Mouse (Mus musculus) neutrophil, adult 59 days (primary cell): ENCODE measurements around the gene Lhfpl4. TPM values are rescaled to one million over a fixed set of nuclear protein-coding genes. Genes with fewer than 3 reads are reported as not detected.

Source experiments
- total RNA-seq, 2 experiments: library from RNA; stranded (reverse); gene quantifications; 1 replicate in 1 of 2; 2 replicates in 1 of 2; pipeline ENCODE4 v1.2.4; 2023

The Lhfpl4 gene
- 1 to 10 TPM in 1 of 2 experiments, not detected in 1; 1.3 TPM for total RNA-seq

DNA sequence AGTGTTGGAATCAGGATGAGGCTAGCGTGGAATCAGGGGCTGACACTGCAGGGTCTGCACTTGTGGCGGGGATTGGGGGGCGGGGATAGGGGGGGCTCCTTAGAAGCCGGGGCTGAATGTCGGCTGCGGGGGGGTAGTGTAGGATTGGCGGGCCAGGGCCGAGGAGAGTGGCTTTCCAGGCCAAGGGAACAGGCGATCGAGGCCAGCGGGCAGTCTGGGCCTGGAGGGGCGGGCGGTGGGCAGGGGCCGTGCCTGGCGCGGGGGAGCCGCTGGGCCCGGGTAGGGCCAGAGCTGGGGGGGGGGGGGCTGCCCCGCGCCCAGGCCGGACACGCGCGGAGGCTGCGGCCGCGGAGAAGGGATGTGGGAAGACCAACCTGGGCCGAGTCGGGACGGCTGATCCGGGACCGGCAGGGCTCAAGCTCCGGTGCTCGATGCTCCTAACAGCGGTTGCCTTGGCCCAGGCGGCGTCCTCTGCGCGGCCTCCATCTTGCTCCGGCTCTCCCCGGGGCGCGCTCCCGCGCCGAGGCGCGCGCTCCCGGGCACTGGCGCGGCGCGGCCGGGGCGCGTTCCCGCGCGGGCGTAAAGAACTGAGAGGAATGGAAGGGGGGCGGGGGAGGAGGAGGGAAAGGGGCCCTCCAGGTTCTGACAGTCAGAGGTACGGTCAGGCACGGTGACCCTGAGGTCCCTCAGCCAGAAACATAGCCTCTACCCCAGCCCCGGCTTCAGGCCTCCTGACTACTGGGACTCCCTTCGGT lies at the start of gene Lhfpl4:
Lhfpl4 (minus strand) TSS at position 544 of the 755 bp plus-strand sequence.

GRCm38 (mm10) chr6:113237542-113238270 lies 42.5 kb upstream of the Lhfpl4 start, which contains the start of gene Mtmr14:
Mtmr14 (plus strand) TSS chr6:113237843.

Other genes starting within 250 kb of the Lhfpl4 start
- gene Srgap3, start 248.1 kb downstream of the Lhfpl4 start, total RNA-seq, result 1 to 10 TPM; 3.2 TPM
- 10 to 100 TPM; 17.9 to 18.4 TPM for gene Thumpd3, start 149.2 kb downstream of the Lhfpl4 start, total RNA-seq
- gene Setd5, start 118.0 kb downstream of the Lhfpl4 start, total RNA-seq, result 10 to 100 TPM; 73.3 to 75.8 TPM
- gene Mtmr14, start 42.5 kb upstream of the Lhfpl4 start, total RNA-seq, result 10 to 100 TPM; 48.3 to 50.3 TPM
- gene Cpne9, start 86.9 kb upstream of the Lhfpl4 start, total RNA-seq, result 1 to 10 TPM in 1 of 2 experiments, under 1 TPM in 1; 0.57 to 1.6 TPM
- gene Brpf1, start 111.8 kb upstream of the Lhfpl4 start, total RNA-seq, result 100 to 1,000 TPM; 110 to 113 TPM
- 10 to 100 TPM; 10.9 to 11.4 TPM for gene Ogg1, start 131.6 kb upstream of the Lhfpl4 start, total RNA-seq
- gene Camk1, start 148.6 kb upstream of the Lhfpl4 start, total RNA-seq, result 10 to 100 TPM; 32.5 to 35.2 TPM
- gene Tada3, start 182.5 kb upstream of the Lhfpl4 start, total RNA-seq, result 10 to 100 TPM; 24.6 to 27.1 TPM
- 100 to 1,000 TPM; 474 to 514 TPM for gene Arpc4, start 182.7 kb upstream of the Lhfpl4 start, total RNA-seq
- gene Ttll3, start 193.9 kb upstream of the Lhfpl4 start, total RNA-seq, result 10 to 100 TPM; 34.3 to 35.3 TPM
- gene Rpusd3, start 224.0 kb upstream of the Lhfpl4 start, total RNA-seq, result 1 to 10 TPM; 3.1 to 3.7 TPM
- gene Cidec, start 240.4 kb upstream of the Lhfpl4 start, total RNA-seq, result not detected
- gene Jagn1, start 247.2 kb upstream of the Lhfpl4 start, total RNA-seq, result 10 to 100 TPM; 10.6 to 11.6 TPM